Mouse (Mus musculus): Measurements from ENCODE around the gene Polg. TPM values are rescaled to one million over a fixed set of nuclear protein-coding genes. Genes with fewer than 3 reads are reported as not detected.

Polg gene
- polyA plus RNA-seq, 1 experiment from 2014 or later: 27.0 TPM

- no peaks in the 10 kb centered on the region for H3K4me1 ChIP-seq
- H3K36me3 ChIP-seq (replicated peaks): peaks cover 37% of the 10 kb centered on the region
- H3K4me3 ChIP-seq: no peak overlapping the region
- no peak overlapping the region for H3K9ac ChIP-seq
- no peak for ATAC-seq (replicated peaks)
- H3K27me3 ChIP-seq (replicated peaks): no peaks in the 10 kb centered on the region
- H3K9me3 ChIP-seq: no peaks in the 10 kb centered on the region
- 98% methylated on average over 3 of the region's 3 CpGs for WGBS
- no peak overlapping the region for H3K4me2 ChIP-seq
- no peak overlapping the region for H3K27ac ChIP-seq
Measured at GRCm38 (mm10) chr7:79447486-79447885, 18.7 kb downstream of the Polg start.

GRCm38 (mm10) chr7:79447048-79447447, 19.1 kb downstream of the Polg start:
- no peaks in the 10 kb centered on the region for H3K9me3 ChIP-seq
- H3K4me1 ChIP-seq: no peaks in the 10 kb centered on the region
- H3K36me3 ChIP-seq (replicated peaks): peaks cover 33% of the 10 kb centered on the region
- H3K27me3 ChIP-seq (replicated peaks): no peaks in the 10 kb centered on the region
- no peak overlapping the region for H3K4me2 ChIP-seq
- no peak overlapping the region for H3K4me3 ChIP-seq
- no peak overlapping the region for H3K27ac ChIP-seq
- ATAC-seq (replicated peaks): no peak
- H3K9ac ChIP-seq: no peak overlapping the region
- 92% methylated on average over 2 of the region's 2 CpGs for WGBS

DNA sequence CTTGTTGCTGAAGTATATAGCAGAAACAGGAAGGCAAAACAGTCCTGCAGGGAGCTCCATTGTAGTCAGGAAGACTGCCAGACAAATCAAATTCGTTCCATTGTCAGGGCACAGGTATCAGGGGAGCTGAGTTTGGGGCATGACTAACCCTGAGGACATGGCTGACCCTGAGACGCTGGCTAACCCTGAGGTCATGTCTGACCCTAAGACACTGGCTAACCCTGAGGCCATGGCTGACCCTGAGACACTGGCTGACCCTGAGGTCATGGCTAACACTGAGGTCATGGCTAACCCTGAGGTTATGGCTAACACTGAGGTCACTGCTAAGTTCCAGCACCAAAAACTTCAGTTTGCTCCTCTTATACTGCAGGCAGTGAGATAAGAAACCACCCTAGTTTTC, 26.1 kb downstream of the Polg start:
- 78% methylated on average over 2 of the region's 2 CpGs for WGBS
- Histone ChIP-seq H3K36me3 (replicated peaks) (no peaks in the 10 kb centered on the region), H3K27ac (no peak overlapping the region), H3K4me1 (no peaks in the 10 kb centered on the region), H3K27me3 (replicated peaks) (no peaks in the 10 kb centered on the region), H3K9me3 (no peaks in the 10 kb centered on the region), H3K4me2 (no peak overlapping the region), H3K4me3 (no peak overlapping the region), H3K9ac (no peak overlapping the region)
- ATAC-seq (replicated peaks): no peak

DNA sequence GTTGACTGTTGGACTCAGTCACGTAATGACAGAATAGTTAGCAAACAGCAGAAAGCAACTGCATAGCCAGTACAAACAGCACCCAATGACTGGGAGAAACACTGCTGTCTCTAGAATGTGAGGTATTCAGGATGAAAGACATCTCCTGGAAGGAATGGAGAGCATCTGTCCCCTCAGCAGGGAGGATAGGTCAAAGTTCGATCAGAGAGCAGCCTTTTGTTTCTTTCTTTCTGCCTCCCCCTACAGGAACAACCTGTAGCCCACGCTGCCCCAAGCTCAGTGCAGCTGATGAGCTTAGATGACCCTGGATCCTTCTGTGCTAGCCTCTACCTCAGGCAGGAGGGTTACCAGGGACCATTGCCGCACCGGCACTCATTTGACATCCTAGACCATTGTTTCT, 37.9 kb downstream of the Polg start:
- WGBS: 57% methylated on average over 5 of the region's 5 CpGs
- no peak overlapping the region for H3K4me2 ChIP-seq

DNA sequence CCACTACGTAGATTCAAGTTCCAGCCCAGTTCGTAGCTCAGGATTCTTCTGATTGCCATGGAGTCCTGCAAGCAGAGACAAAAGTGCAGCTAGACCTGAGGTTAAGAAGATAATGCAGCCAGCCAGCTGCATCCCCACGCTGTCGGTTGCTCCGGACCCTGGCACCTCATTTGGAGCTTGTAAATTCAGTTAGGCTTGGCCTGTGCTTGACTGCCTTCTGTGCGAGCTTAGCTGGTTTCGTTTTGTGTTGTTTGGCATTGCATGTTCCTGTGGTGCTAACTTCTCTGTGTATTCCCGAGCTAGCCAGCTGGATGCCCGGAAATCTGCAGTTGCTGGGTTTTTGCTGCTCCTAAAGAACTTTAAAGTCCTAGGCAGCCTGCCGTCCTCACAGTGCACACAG, 40.4 kb downstream of the Polg start:
- Histone ChIP-seq H3K4me1 (no peaks in the 10 kb centered on the region), H3K9ac (no peak overlapping the region), H3K9me3 (no peaks in the 10 kb centered on the region), H3K4me3 (no peak overlapping the region), H3K27ac (no peak overlapping the region), H3K27me3 (replicated peaks) (no peaks in the 10 kb centered on the region), H3K36me3 (replicated peaks) (no peaks in the 10 kb centered on the region), H3K4me2 (no peak overlapping the region)
- WGBS: 53% methylated on average over 10 of the region's 10 CpGs
- ATAC-seq (replicated peaks): no peak

More for the DNA sequence above, 37.9 kb downstream of the Polg start:
- Histone ChIP-seq H3K4me1 (no peaks in the 10 kb centered on the region), H3K36me3 (replicated peaks) (no peaks in the 10 kb centered on the region), H3K9me3 (no peaks in the 10 kb centered on the region), H3K4me3 (no peak overlapping the region), H3K27me3 (replicated peaks) (no peaks in the 10 kb centered on the region), H3K27ac (no peak overlapping the region), H3K9ac (no peak overlapping the region)
- no peak for ATAC-seq (replicated peaks)

DNA sequence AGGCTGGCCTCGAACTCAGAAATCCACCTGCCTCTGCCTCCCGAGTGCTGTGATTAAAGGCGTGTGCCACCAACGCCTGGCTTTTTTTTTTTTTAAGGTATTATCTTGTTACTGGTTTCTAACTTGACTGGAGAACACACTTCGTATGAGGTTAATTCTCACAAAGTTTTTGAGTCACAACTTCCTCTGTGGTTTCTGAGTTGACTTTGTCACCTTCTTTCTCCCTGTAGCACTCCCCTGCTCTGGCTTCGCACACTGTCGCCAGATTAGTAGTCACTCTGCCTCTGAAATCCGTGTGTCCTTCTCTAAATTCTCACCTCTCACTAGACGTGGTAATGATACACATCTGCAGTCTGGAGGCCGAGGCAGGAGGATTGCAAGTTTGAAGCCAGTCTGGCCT, 43.3 kb downstream of the Polg start:
- Histone ChIP-seq H3K9ac (no peak overlapping the region), H3K36me3 (replicated peaks) (no peaks in the 10 kb centered on the region), H3K4me3 (no peak overlapping the region), H3K9me3 (no peaks in the 10 kb centered on the region), H3K4me2 (no peak overlapping the region), H3K27me3 (replicated peaks) (no peaks in the 10 kb centered on the region), H3K27ac (no peak overlapping the region), H3K4me1 (no peaks in the 10 kb centered on the region)
- no peak for ATAC-seq (replicated peaks)
- 93% methylated on average over 10 of the region's 10 CpGs for WGBS

DNA sequence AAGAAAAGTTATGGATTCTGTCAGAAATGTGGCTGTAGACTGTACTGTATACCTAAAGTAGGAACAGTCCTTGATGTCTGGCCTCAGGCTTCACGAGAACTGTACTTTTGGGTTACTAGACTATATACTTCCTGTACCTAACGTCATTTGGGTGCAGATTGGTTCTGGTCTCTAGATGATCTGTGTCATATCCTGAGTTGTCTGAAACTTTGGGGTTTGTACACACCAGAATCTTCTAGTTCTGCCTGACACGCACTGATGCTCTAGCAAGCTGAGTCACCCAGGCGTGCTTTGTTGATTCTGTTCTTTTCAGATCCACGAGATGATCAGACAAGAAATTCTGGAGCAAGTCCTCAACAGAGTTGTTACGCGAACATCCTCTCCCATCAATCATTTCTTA, 46.2 kb downstream of the Polg start:
- ATAC-seq (replicated peaks): no peak
- Histone ChIP-seq H3K4me1 (no peaks in the 10 kb centered on the region), H3K9me3 (no peaks in the 10 kb centered on the region), H3K36me3 (replicated peaks) (no peaks in the 10 kb centered on the region), H3K27me3 (replicated peaks) (no peaks in the 10 kb centered on the region), H3K4me3 (no peak overlapping the region), H3K4me2 (no peak overlapping the region), H3K9ac (no peak overlapping the region), H3K27ac (no peak overlapping the region)
- whole genome bisulfite sequencing: 89% methylated on average over 7 of the region's 7 CpGs

DNA sequence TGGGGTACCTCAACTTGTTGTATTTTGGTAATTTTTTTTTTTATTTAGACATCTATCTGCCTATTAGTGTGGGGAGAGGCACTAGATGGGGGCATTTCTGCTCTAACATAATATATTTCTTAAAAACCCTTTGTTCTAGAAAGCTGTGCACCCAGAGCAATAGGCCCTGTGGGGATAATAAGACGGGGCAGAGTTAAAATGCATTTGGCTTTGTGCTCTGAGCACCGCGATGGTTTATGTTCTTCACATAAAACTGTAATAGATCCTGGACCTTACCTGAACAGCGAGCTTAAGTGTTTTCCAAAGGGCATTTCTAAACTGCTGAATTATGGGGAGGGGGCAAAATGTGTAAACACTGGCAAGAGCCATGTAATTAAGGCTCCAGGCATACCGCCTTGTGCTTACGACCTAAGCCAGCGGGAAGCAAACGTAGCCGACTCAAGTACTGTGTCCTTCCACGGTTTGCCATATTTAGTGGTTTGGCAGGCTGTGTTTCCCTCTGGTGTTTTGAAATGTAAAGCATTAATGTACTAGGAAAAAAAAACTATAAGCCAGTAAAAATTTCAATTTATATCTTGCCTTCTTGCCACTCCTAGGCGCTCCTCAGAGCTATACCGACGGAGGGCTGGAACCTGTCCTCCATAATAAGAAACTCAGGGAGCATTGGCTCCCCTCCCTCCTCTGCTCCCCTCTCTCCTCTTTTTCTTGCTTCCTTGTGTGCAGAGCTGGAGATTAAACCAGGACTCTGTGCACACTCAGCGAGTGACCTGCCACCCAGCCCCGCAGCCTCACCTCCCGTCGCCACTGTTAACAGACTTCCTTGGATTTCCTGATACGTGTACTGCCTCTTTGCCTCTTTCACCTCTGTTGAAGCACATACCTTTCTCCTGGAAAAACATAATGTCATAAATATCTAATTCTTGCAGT, 51.5 kb downstream of the Polg start:
- no peak for ATAC-seq (replicated peaks)
- WGBS: 79% methylated on average over 18 of the region's 18 CpGs
- H3K4me1 ChIP-seq: no peaks in the 10 kb centered on the region

GRCm38 (mm10) chr7:79400296-79400695, 65.9 kb downstream of the Polg start:
- Histone ChIP-seq H3K36me3 (replicated peaks) (no peaks in the 10 kb centered on the region), H3K27ac (no peak overlapping the region), H3K4me3 (no peak overlapping the region), H3K4me1 (no peaks in the 10 kb centered on the region), H3K27me3 (replicated peaks) (no peaks in the 10 kb centered on the region), H3K4me2 (no peak overlapping the region), H3K9me3 (no peaks in the 10 kb centered on the region), H3K9ac (no peak overlapping the region)
- ATAC-seq (replicated peaks): no peak
- WGBS: 88% methylated on average over 3 of the region's 3 CpGs

More for the DNA sequence above, 51.5 kb downstream of the Polg start:
- H3K9ac ChIP-seq: no peak overlapping the region
- H3K4me2 ChIP-seq: no peak overlapping the region
- no peaks in the 10 kb centered on the region for H3K36me3 ChIP-seq (replicated peaks)
- no peak overlapping the region for H3K27ac ChIP-seq
- H3K9me3 ChIP-seq: no peaks in the 10 kb centered on the region
- H3K4me3 ChIP-seq: no peak overlapping the region
- no peaks in the 10 kb centered on the region for H3K27me3 ChIP-seq (replicated peaks)

DNA sequence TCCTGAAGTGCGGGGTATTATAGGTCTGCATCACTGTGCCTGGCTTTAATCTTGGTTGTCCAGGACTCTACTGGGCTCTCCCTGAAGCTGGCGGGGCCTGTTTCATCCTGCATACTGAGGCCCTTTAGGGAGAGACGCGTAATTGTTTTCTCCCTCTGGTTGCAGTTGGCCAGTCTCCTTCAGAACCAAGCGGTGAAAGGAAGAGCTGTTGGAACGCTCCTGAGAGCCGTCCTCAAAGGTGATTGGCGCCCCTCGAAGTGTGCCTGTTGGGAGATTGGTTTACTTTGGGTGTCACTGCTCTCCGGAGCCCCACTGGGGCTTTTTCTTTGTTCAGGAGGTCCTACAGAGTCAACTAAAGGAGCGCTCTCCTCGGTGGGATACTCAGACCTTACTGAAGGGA, 67.2 kb downstream of the Polg start:
- Histone ChIP-seq H3K27ac (no peak overlapping the region), H3K27me3 (replicated peaks) (no peaks in the 10 kb centered on the region), H3K4me2 (no peak overlapping the region), H3K36me3 (replicated peaks) (no peaks in the 10 kb centered on the region), H3K4me3 (no peak overlapping the region), H3K9ac (no peak overlapping the region), H3K4me1 (no peaks in the 10 kb centered on the region), H3K9me3 (no peaks in the 10 kb centered on the region)
- no peak for ATAC-seq (replicated peaks)
- WGBS: 72% methylated on average over 12 of the region's 12 CpGs

GRCm38 (mm10) chr7:79398426-79398825, 67.7 kb downstream of the Polg start:
- WGBS: 87% methylated on average over 8 of the region's 8 CpGs
- no peak overlapping the region for H3K4me2 ChIP-seq
- H3K4me3 ChIP-seq: no peak overlapping the region
- H3K9me3 ChIP-seq: no peaks in the 10 kb centered on the region
- H3K27me3 ChIP-seq (replicated peaks): no peaks in the 10 kb centered on the region
- no peaks in the 10 kb centered on the region for H3K4me1 ChIP-seq
- H3K27ac ChIP-seq: no peak overlapping the region
- H3K9ac ChIP-seq: no peak overlapping the region
- no peak for ATAC-seq (replicated peaks)
- H3K36me3 ChIP-seq (replicated peaks): no peaks in the 10 kb centered on the region

- Histone ChIP-seq H3K9ac (no peak overlapping the region), H3K4me1 (peaks cover 4% of the 10 kb centered on the region), H3K36me3 (replicated peaks) (no peaks in the 10 kb centered on the region), H3K27me3 (replicated peaks) (no peaks in the 10 kb centered on the region), H3K4me2 (no peak overlapping the region), H3K27ac (no peak overlapping the region), H3K9me3 (no peaks in the 10 kb centered on the region), H3K4me3 (no peak overlapping the region)
- WGBS: 88% methylated on average over 10 of the region's 10 CpGs
- ATAC-seq (replicated peaks): no peak
Measured at GRCm38 (mm10) chr7:79397446-79397963, 68.7 kb downstream of the Polg start.

All from midbrain, embryonic 15.5 days (tissue).